Mouse (Mus musculus) cortical plate, adult 2 months (tissue): ENCODE measurements around the gene Cacna1d. TPM values are rescaled to one million over a fixed set of nuclear protein-coding genes. Genes with fewer than 3 reads are reported as not detected.

ENCODE experiments used
- H3K27ac ChIP-seq: fragments of 200-500 bp; 2 replicates; pipeline ENCODE4 v1.5.1; 2012; ENCODE audit warnings: low read length, control low read depth, inconsistent platforms; ENCODE audit not compliant: insufficient read depth
- H3K4me1 ChIP-seq: fragments of 200-500 bp; 2 replicates; pipeline ENCODE4 v1.6.1; 2011; ENCODE audit warnings: low read length; ENCODE audit not compliant: control insufficient read depth, insufficient read depth
- H3K4me3 ChIP-seq: fragments of 200-500 bp; 2 replicates; pipeline ENCODE4 v1.5.1; 2011; ENCODE audit warnings: mild to moderate bottlenecking, low read length, control low read depth; ENCODE audit not compliant: insufficient read depth
- CTCF ChIP-seq: fragments of 200-500 bp; IDR thresholded peaks from 2 replicates; pipeline ENCODE4 v1.5.1; 2011; ENCODE audit warnings: mild to moderate bottlenecking, control low read depth, low read length; ENCODE audit not compliant: insufficient read depth; ENCODE audit errors: extremely low read depth
- POLR2A ChIP-seq: fragments of 200-500 bp; IDR thresholded peaks from 2 replicates; pipeline ENCODE4 v1.6.1; 2011; ENCODE audit warnings: mild to moderate bottlenecking, low read length, control low read depth; ENCODE audit not compliant: insufficient read depth; ENCODE audit errors: extremely low read depth
- polyA plus RNA-seq: library from polyadenylated mRNA; depleted of rRNA; stranded (reverse); fragments of >200 nt; gene quantifications from 2 replicates; pipeline ENCODE4 v1.2.3, GENCODE M21; 2012

Gene Cacna1d
- polyA plus RNA-seq, 1 experiment: 53.4 TPM

DNA sequence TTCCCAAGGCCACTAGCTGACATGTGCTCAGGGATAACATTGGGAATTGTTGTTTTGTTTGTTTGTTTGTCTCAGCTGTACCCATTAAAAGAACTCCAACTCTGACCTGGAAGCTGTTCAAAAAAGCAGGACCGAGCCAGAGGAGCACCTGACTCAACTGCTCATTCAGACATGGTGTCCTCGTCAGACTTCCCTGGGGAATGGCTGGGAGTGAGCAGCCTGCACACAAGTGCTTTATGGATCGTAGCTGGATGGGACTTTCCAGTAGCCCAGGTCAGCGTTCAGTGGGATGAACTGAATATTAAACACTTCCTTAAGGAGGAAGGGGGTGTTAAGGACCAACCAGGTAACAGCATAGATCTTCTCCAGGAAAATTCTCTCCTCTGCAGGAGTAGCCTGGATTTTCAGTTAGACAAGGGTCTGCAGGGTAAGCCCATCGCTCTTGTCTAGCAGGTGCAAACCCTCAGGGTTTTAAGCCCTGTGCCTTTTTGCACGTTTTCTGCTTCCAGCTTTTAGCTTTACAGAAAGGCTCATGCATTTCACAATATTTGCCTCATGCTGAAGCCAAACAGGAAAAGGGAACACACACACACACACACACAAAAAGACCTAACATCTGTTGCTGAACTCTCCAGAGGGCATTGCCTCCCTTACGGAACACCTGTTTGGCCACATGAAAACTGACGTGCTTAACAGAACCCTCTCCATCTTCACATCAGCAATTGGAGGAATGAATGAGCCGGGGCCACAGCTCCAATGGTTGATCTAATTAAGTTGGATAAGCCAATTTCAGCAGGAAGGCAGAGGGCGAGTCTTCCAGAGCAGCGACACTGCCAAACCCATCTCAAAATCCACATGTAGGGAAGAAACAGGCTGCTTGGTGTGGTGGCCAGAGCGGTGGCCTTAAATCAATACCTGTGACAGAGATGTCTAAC, 318.2 kb downstream of the Cacna1d start:
- TF ChIP-seq POLR2A (no peak), CTCF (no peak)
- H3K27ac ChIP-seq: no peak overlapping the region
- H3K4me3 ChIP-seq: no peak overlapping the region
- no peaks in the 10 kb centered on the region; the same call in 1 of the 2 replicates for H3K4me1 ChIP-seq

GRCm38 (mm10) chr14:30171593-30171992, 319.7 kb downstream of the Cacna1d start:
- H3K27ac ChIP-seq: no peak overlapping the region
- H3K4me1 ChIP-seq: no peaks in the 10 kb centered on the region; the same call in 1 of the 2 replicates
- no peak overlapping the region for H3K4me3 ChIP-seq
- no peak for TF ChIP-seq POLR2A
- TF ChIP-seq CTCF: no peak

GRCm38 (mm10) chr14:30171008-30171407, 320.2 kb downstream of the Cacna1d start:
- no peaks in the 10 kb centered on the region; the same call in 1 of the 2 replicates for H3K4me1 ChIP-seq
- H3K27ac ChIP-seq: no peak overlapping the region
- no peak for TF ChIP-seq POLR2A
- 0 out of 2 replicates have a peak, but pooled peaks have one; percentile 4 for TF ChIP-seq CTCF

GRCm38 (mm10) chr14:30169455-30169854, 321.8 kb downstream of the Cacna1d start:
- TF ChIP-seq CTCF: no peak
- no peak for TF ChIP-seq POLR2A
- Histone ChIP-seq H3K27ac (no peak overlapping the region), H3K4me1 (peaks cover under 1% of the 10 kb centered on the region; the same call in 1 of the 2 replicates), H3K4me3 (no peak overlapping the region)

More at GRCm38 (mm10) chr14:30171008-30171407, 320.2 kb downstream of the Cacna1d start:
- H3K4me3 ChIP-seq: no peak overlapping the region

DNA sequence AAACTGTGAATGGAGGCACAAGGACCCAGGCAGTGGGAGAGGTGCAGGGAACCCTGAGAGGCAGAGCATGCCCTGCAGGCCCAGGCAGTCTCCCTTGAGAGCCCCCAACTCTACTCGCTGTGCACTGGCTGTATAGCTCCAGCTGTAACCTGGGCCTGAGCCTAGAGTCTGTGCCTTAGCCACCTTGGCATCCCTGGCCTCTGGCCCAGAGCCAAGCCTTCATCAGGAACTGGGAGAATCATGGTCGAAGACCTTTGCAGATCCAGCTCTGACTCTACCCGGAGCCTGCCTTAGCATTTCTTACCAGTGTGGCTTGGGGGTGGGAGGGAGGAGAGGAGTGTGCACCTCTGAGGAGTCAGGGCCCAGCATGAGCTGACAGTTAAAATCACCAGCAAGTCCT, 322.4 kb downstream of the Cacna1d start:
- Histone ChIP-seq H3K4me1 (peaks cover 4% of the 10 kb centered on the region), H3K4me3 (no peak overlapping the region), H3K27ac (no peak overlapping the region)
- TF ChIP-seq POLR2A (no peak), CTCF (no peak)

DNA sequence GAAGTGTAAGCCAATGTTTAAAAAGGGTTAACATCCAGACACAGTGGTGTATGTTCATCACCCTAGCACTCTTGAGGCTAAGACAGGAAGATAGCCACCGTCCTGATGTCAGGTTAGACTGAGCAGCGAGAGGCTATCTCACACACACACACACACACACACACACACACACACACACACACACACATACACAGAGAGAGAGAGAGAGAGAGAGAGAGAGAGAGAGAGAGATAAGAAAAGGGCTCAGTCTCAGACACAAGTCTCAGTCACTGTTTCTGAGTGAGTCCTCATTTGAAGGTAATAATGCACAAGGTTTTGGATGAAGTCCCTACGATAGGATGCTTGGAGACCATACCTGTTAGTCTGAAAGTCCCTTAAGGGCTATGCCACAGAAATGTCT, 322.9 kb downstream of the Cacna1d start:
- Histone ChIP-seq H3K27ac (no peak overlapping the region), H3K4me1 (peaks cover 4% of the 10 kb centered on the region)
- no peak for TF ChIP-seq CTCF
- no peak for TF ChIP-seq POLR2A

DNA sequence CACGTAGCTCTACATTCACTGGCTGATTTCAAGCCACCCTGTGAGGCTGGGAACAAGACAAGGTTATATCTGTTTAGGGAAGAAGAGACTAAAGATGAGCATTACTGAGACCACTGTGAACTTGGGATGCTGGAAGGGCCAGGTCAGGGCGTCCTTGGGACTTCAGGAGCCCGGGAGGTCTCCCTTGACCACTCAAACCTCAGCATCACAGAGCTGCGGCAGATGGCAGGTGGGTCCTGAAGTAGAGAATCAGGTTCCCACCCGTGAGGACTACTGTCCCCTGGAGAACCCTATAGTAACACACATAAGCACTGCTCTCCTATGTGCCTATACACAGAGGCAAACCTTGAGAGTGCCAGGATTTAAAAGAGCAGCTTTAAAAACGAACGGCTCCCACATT, 323.6 kb downstream of the Cacna1d start:
- H3K27ac ChIP-seq: no peak overlapping the region
- no peak for TF ChIP-seq POLR2A
- no peak for TF ChIP-seq CTCF
- H3K4me1 ChIP-seq: peaks cover 6% of the 10 kb centered on the region
- no peak overlapping the region for H3K4me3 ChIP-seq

More for the DNA sequence above, 322.9 kb downstream of the Cacna1d start:
- H3K4me3 ChIP-seq: no peak overlapping the region

DNA sequence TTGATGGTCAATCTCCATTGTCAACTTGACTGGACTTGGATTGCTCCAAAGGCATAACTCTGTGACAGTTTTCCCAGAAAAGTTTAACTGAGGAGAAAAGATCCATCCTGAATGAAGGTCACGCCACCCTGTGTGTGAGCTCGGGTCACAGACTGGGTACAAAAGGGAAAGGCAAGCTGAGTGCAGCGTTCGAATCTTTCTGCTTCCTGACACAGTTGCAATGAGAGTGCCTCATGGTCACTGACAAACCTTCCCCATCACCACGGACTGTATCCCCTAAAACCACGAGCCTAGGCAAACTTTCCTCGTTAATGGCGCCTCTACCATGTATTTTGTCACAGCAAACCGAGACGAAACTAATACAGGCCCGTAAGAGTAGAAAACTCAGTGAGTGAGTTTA, 325.2 kb downstream of the Cacna1d start:
- TF ChIP-seq CTCF: no peak
- TF ChIP-seq POLR2A: no peak
- no peak overlapping the region for H3K4me3 ChIP-seq
- H3K27ac ChIP-seq: no peak overlapping the region
- peaks cover 6% of the 10 kb centered on the region for H3K4me1 ChIP-seq

DNA sequence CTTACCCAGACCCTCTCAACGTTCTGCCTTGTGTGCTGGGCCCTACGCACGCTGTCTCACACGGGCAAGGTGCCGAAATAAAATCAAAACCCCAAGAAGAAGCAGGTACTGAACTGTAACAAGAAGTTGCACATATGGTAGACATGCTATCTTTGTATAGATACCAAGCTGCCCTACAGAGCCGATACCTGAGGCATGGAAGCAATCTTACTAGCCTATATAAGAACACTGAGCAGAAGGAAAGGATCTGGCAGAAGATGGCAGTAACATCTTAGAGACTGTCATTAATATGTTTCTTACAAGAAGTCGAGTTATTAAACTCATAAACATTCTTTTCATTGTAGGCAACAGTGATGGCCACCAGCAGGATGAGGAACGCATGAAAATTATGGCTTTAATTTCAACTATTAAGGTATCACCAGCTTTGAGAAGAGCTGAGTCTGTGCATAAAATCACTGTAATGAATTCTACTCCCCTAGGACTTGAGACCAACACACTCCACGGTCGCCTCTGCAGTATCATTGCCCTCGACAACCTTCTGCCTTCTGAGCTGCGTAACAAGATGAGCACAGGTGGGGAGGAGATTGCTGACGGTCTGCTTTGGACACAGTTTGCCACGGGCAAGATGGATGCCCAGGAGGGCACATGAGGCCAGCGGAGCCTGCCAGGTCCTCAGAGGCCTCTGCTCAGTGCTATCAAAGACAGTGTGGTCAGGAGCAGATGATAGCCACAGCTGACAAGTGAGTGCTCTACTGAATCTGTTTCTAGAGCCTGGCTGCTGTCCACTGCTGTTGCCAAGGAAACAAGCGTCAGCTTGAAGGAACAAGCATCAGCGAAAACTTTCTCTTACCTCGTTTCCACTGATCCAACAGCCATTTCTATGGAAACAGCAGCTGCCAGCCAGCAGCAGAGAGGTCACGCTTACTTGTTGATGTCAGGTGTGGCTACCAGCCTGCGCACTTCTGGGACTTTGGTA, 327.2 kb downstream of the Cacna1d start:
- TF ChIP-seq POLR2A: no peak
- TF ChIP-seq CTCF: no peak
- Histone ChIP-seq H3K4me3 (no peak overlapping the region), H3K27ac (no peak overlapping the region), H3K4me1 (peaks cover 6% of the 10 kb centered on the region)
